Mouse (Mus musculus): ENCODE data around the gene Neurog1.

The Neurog1 gene

GRCm38 (mm10) chr13:56219254-56219653 is 32.7 kb downstream of the Neurog1 start:
- DNase-seq (ENCODE audit: low read depth, low spot score), result no peak

- no peak for DNase-seq (ENCODE audit: low read depth, low spot score)
These were observed 35.9 kb downstream of the Neurog1 start for GRCm38 (mm10) chr13:56216090-56216489.

- DNase-seq (ENCODE audit: low read depth, low spot score), result no peak
These were observed 37.3 kb downstream of the Neurog1 start for GRCm38 (mm10) chr13:56214633-56215032.

GRCm38 (mm10) chr13:56209067-56209411 is 42.9 kb downstream of the Neurog1 start:
- no peak for DNase-seq (ENCODE audit: low read depth, low spot score)

- no peak for DNase-seq (ENCODE audit: low read depth, low spot score)
These were observed 43.5 kb downstream of the Neurog1 start for GRCm38 (mm10) chr13:56208225-56209066.
